Mouse (Mus musculus) liver, embryonic 14.5 days (tissue): Measurements from ENCODE around the gene Enox1. TPM values are rescaled to one million over a fixed set of nuclear protein-coding genes. Genes with fewer than 3 reads are reported as not detected.

ENCODE experiments used
- ATAC-seq: fragments of 200-750 bp; cut with Nextera tagmentation; 2 replicates; pipeline ENCODE4 v1.8.0; 2017; ENCODE audit warnings: moderate number of reproducible peaks, mild to moderate bottlenecking, moderate library complexity; ENCODE audit not compliant: insufficient read depth
- DNase-seq, 3 experiments: peaks; one replicate each; pipeline ENCODE4 v3.0.0-alpha.2; 2012 to 2013; ENCODE audit warnings: low read depth in 3 of 3, low spot score in 3 of 3
- H3K27ac ChIP-seq: fragments of 300-500 bp; sonication (generic); 2 replicates; pipeline ENCODE4 v1.5.1; 2014; ENCODE audit warnings: moderate library complexity, mild to moderate bottlenecking, control low read depth, inconsistent platforms
- H3K27me3 ChIP-seq: fragments of 300-500 bp; sonication (generic); 2 replicates; pipeline ENCODE4 v1.6.1; 2014; ENCODE audit warnings: mild to moderate bottlenecking, low read length, moderate library complexity; ENCODE audit not compliant: control insufficient read depth, insufficient read depth
- H3K36me3 ChIP-seq: fragments of 300-500 bp; sonication (generic); replicated peaks from 2 replicates; pipeline ENCODE4 v1.6.1; 2014; ENCODE audit warnings: low read depth; ENCODE audit not compliant: control insufficient read depth, insufficient read depth
- H3K4me1 ChIP-seq, 2 experiments: fragments of 200-500 bp in 1 of 2; fragments of 300-500 bp in 1 of 2; sonication (generic) in 1 of 2; replicated peaks; 2 replicates each; pipeline ENCODE4 v1.6.1; 2012 to 2014; ENCODE audit warnings: antibody characterized with exemption in 1 of 2, inconsistent platforms in 1 of 2, low read length in 1 of 2; ENCODE audit not compliant: control insufficient read depth in 2 of 2, insufficient read depth in 2 of 2
- H3K4me2 ChIP-seq: fragments of 300-500 bp; sonication (generic); 2 replicates; pipeline ENCODE4 v1.6.1; 2014; ENCODE audit warnings: low read depth, mild to moderate bottlenecking, control low read depth, moderate library complexity
- H3K4me3 ChIP-seq, 2 experiments: fragments of 200-500 bp in 1 of 2; fragments of 300-500 bp in 1 of 2; sonication (generic) in 1 of 2; 2 replicates each; pipeline ENCODE4 v1.5.1; 2012 to 2014; ENCODE audit warnings: low read depth in 2 of 2, low read length in 2 of 2, mild to moderate bottlenecking in 2 of 2, control low read depth in 1 of 2, inconsistent platforms in 1 of 2, moderate library complexity in 1 of 2; ENCODE audit not compliant: insufficient read depth in 1 of 2
- H3K9ac ChIP-seq: fragments of 300-500 bp; sonication (generic); replicated peaks from 2 replicates; pipeline ENCODE4 v1.6.1; 2014; ENCODE audit warnings: mild to moderate bottlenecking, control low read depth, moderate library complexity
- H3K9me3 ChIP-seq: fragments of 300-500 bp; sonication (generic); 2 replicates; pipeline ENCODE4 v1.6.1; 2016; ENCODE audit warnings: low read length, mixed read lengths; ENCODE audit not compliant: control insufficient read depth
- CTCF ChIP-seq: IDR thresholded peaks from 2 replicates; pipeline ENCODE4 v1.5.1; 2016; ENCODE audit warnings: antibody characterized with exemption, low read depth, control low read depth
- EP300 ChIP-seq: IDR thresholded peaks from 2 replicates; pipeline ENCODE4 v1.6.1; 2016; ENCODE audit warnings: antibody characterized with exemption, low read depth
- WGBS: fragments of 180-500 bp; shearing (Covaris S2); extraction: QIAGEN DNeasy Blood & Tissue Kit; methylation state at CpG from one replicate; pipeline ENCODE4 v1.1.7; 2014; ENCODE audit not compliant: insufficient replicate concordance; 5-methylcytosine and 5-hydroxymethylcytosine counted together
- polyA plus RNA-seq, 2 experiments: library from polyadenylated mRNA; depleted of rRNA in 1 of 2; stranded (reverse) in 1 of 2; unstranded in 1 of 2; fragments of >200 nt; fragmentation: Nextera tagmentation in 1 of 2; extraction: Ambion mirVana in 1 of 2; gene quantifications; 2 replicates each; pipeline versions ENCODE4 v1.2.1 to v1.2.3; 2012 to 2014

Gene Enox1
- polyA plus RNA-seq, 2 experiments = 0.07 to 0.10 TPM

- H3K4me3 ChIP-seq = no peak overlapping the region
- no peak for TF ChIP-seq EP300
- no peak for TF ChIP-seq CTCF
- ATAC-seq (no peak), DNase-seq (no peak)
- WGBS = 60% methylated on average over 17 of the region's 17 CpGs
- H3K27ac ChIP-seq = no peak overlapping the region
- H3K9me3 ChIP-seq = no peaks in the 10 kb centered on the region
- no peaks in the 10 kb centered on the region for H3K4me1 ChIP-seq
- no peak overlapping the region for H3K9ac ChIP-seq
- no peaks in the 10 kb centered on the region for H3K36me3 ChIP-seq
- no peaks in the 10 kb centered on the region for H3K27me3 ChIP-seq
- H3K4me2 ChIP-seq = no peak overlapping the region
Measured at GRCm38 (mm10) chr14:77266805-77267771, 110.5 kb downstream of the Enox1 start.

DNA sequence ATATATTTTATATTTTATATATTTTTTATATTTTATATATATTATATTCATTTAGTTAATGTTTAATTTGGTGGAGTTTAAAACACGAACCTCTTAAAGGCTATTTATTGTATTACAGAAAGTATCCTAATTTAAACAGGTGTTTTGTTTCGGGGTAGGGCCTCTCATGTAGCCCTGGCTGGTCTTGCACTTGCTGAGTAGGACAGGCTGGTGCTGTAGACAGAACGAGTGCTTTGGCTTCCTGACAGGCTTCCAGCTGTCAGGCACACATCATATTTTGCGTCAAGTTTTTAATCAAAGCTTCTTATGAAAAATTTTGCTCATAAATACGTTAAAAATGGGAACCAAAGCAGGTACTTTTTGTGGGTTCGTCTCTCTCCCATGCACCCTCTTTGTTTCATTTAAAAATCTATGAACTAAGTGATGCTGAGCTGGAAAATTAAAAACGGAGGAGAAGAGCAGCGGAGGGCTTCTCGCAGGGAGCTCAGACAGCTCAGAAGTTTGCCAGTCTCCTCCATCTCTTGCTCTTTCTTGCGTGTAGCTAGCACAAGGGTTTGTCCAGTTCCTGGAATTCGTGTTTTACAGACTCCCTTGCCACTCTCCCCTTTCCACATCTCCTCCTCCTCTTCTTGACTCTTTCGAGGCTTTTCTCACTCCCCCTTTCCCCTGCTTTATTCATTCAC, 115.8 kb downstream of the Enox1 start:
- Histone ChIP-seq H3K9ac (no peak overlapping the region), H3K4me1 (no peaks in the 10 kb centered on the region), H3K9me3 (no peaks in the 10 kb centered on the region), H3K36me3 (no peaks in the 10 kb centered on the region), H3K4me3 (no peak overlapping the region), H3K27me3 (no peaks in the 10 kb centered on the region), H3K27ac (no peak overlapping the region), H3K4me2 (no peak overlapping the region)
- ATAC-seq (no peak), DNase-seq (no peak)
- WGBS = 51% methylated on average over 12 of the region's 12 CpGs
- TF ChIP-seq EP300 = no peak
- TF ChIP-seq CTCF = no peak

DNA sequence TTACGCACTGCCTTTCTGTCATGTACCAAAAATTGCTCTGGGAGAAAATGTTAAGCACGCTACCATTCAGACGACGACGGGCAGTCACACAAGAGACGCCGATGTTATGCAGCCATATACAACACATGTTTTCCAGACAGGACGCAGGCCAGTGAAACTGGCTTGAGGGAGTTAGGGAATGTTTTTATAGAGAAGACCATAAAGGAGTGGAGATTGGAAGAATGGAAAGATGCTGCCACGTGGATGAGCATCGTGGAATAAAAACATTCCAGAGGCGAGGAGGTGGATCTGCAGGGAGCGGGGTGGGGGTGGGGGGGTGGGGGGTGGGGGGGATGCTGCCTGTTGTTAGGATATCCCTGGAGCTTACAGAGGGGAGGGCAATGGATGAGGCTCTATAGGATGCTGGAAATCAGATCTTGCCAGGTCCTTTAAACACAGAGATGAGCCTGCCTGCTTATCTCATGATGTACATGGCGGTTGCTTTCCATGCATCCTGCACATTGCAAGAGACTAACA, 116.4 kb downstream of the Enox1 start:
- no peaks in the 10 kb centered on the region for H3K4me1 ChIP-seq
- no peak for TF ChIP-seq CTCF
- TF ChIP-seq EP300 = no peak
- H3K9me3 ChIP-seq = no peaks in the 10 kb centered on the region
- no peak overlapping the region for H3K4me2 ChIP-seq
- no peaks in the 10 kb centered on the region for H3K27me3 ChIP-seq
- H3K36me3 ChIP-seq = no peaks in the 10 kb centered on the region
- no peak overlapping the region for H3K27ac ChIP-seq
- WGBS = 63% methylated on average over 13 of the region's 13 CpGs
- ATAC-seq (no peak), DNase-seq (no peak)
- no peak overlapping the region for H3K9ac ChIP-seq
- H3K4me3 ChIP-seq = no peak overlapping the region

DNA sequence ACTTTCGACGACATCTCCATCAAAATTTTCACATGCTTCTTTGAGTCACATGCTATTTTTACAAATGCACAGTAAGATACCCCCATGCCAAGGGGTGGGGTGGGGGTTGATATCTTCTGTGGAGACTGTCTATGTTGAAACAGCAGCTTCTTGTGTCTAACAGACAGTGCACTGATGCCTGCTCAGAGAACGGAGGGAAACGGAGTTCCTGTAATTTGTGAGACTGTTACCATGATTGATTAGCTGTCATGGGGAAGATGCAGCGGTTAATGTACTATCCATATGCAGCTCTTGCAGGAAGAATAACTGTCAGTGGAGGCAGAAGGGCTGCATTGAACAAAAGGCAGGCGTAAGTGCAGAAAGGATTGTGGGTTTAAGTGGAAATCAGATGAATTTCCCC, 117.2 kb downstream of the Enox1 start:
- TF ChIP-seq CTCF (no peak), EP300 (no peak)
- H3K4me1 ChIP-seq = no peaks in the 10 kb centered on the region
- no peak overlapping the region for H3K27ac ChIP-seq
- ATAC-seq (no peak), DNase-seq (no peak)
- H3K36me3 ChIP-seq = no peaks in the 10 kb centered on the region
- H3K9ac ChIP-seq = no peak overlapping the region
- no peaks in the 10 kb centered on the region for H3K9me3 ChIP-seq
- WGBS = 39% methylated on average over 6 of the region's 6 CpGs
- H3K27me3 ChIP-seq = no peaks in the 10 kb centered on the region
- no peak overlapping the region for H3K4me3 ChIP-seq
- H3K4me2 ChIP-seq = no peak overlapping the region

GRCm38 (mm10) chr14:77275607-77276006, 119.0 kb downstream of the Enox1 start:
- Histone ChIP-seq H3K9ac (no peak overlapping the region), H3K9me3 (no peaks in the 10 kb centered on the region), H3K4me3 (no peak overlapping the region), H3K36me3 (no peaks in the 10 kb centered on the region), H3K4me2 (no peak overlapping the region), H3K4me1 (no peaks in the 10 kb centered on the region), H3K27ac (no peak overlapping the region), H3K27me3 (no peaks in the 10 kb centered on the region)
- 75% methylated on average over 6 of the region's 6 CpGs for WGBS
- DNase-seq (no peak), ATAC-seq (no peak)
- TF ChIP-seq CTCF = no peak
- TF ChIP-seq EP300 = no peak
